8 mouse cellular contexts compared by ENCODE assay signal in the genomic region with DNA sequence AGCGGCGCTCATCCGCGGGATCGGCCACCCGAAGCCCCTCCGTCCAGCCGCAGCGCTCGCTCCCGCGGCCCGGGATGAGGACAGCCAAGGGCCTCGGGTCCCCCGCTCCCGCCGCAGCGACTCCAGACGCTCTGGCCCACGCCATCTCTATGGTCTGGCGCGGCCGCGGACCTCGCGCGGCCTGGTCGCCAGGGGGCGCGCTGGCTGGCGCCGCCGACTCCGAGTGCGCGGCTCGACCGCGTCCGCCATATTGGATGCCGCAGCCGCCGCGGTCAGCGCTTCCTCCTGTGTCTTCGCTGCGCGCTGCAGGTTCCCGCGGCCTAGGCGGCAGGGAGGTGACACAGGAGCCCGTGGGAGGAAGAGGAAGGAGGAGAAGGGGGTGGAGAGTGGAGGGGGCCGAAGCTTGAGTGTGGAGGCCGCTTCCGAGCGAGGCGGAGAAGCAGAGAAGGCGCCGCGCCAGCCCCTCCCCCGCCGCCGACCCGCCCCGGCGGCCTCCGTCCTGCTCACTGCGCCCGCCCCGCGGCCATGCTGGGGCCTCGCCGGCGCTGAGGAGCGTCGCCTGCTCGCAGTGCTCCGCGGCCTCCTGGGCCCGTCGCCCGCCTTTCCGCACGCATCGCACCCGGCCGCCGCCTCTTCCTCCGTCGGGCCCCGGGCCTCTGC. TPM values are rescaled to one million over a fixed set of nuclear protein-coding genes. Genes with fewer than 3 reads are reported as not detected.
DNase-seq lines count a peak whose midpoint lies in the region; ATAC-seq and TF ChIP-seq lines count a peak whose summit lies in the region.

A gene (plus strand): TSS at position 253 of the 660 bp plus-strand sequence.

- ATAC-seq in hindbrain, postnatal 0 days = peak; percentile 96

- no peaks in the 10 kb centered on the region for H3K27me3 ChIP-seq in hindbrain, postnatal 0 days (ENCODE audit: insufficient read depth, low read length)
- H3K27me3 ChIP-seq in megakaryocyte, embryonic 14.5 days (replicated peaks) = no peaks in the 10 kb centered on the region

- H3K9ac ChIP-seq in hindbrain, postnatal 0 days (replicated peaks; ENCODE audit: low read length) = peak within 1 kb of the TSS; percentile 96

- no peaks in the 10 kb centered on the region for H3K36me3 ChIP-seq in hindbrain, postnatal 0 days (ENCODE audit: insufficient read depth, low read length)
- H3K36me3 ChIP-seq in megakaryocyte, embryonic 14.5 days (replicated peaks; ENCODE audit: low read length) = peaks cover 27% of the 10 kb centered on the region

- DNase-seq in WW6 (ENCODE audit: low read depth, low spot score) = peak; percentile 55
- peak; percentile 90 to 97 for DNase-seq in cerebellum, postnatal 4 days (ENCODE audit: low spot score in 2 of 2)
- DNase-seq in gastrocnemius, adult 2 months = peak; percentile 95
- DNase-seq in hindbrain, postnatal 0 days (ENCODE audit: low spot score) = peak; percentile 95
- DNase-seq in left cerebral cortex, adult 8-10 months (ENCODE audit: low spot score in 2 of 2) = peak; percentile 82 to 86
- DNase-seq in right cerebral cortex, postnatal 10 days (ENCODE audit: low spot score in 2 of 2) = peak; percentile 93 to 94
- peak; percentile 96 for DNase-seq in urinary bladder, postnatal 25 days (ENCODE audit: low spot score)

- H3K4me2 ChIP-seq in hindbrain, postnatal 0 days (ENCODE audit: low read depth, low read length) = peak within 1 kb of the TSS; percentile 77

- intact Hi-C loops in gastrocnemius, adult 2 months (cut with DNase I) = loop anchor here (1.0 to 5.0 kb wide), 3 partner anchors 30 to 109 kb away; no protein-coding TSS in a partner anchor

- peaks cover 10% of the 10 kb centered on the region for H3K4me1 ChIP-seq in hindbrain, postnatal 0 days (ENCODE audit: insufficient read depth, low read length)
- H3K4me1 ChIP-seq in megakaryocyte, embryonic 14.5 days = peaks cover 28% of the 10 kb centered on the region

- H3K9me3 ChIP-seq in hindbrain, postnatal 0 days (ENCODE audit: low read length) = no peaks in the 10 kb centered on the region
- H3K9me3 ChIP-seq in megakaryocyte, embryonic 14.5 days = no peaks in the 10 kb centered on the region

- peak; percentile 87 for TF ChIP-seq CTCF in gastrocnemius, adult 2 months (IDR thresholded peaks at IDR 0.05)
- TF ChIP-seq CTCF in hindbrain, postnatal 0 days (IDR thresholded peaks at IDR 0.05; ENCODE audit: low read depth) = peak; percentile 30

- peak within 1 kb of the TSS; percentile 99 for H3K27ac ChIP-seq in gastrocnemius, adult 2 months
- peak within 1 kb of the TSS; percentile 98 for H3K27ac ChIP-seq in hindbrain, postnatal 0 days

- peak within 1 kb of the TSS; percentile 79 for H3K4me3 ChIP-seq in gastrocnemius, adult 2 months
- H3K4me3 ChIP-seq in hindbrain, postnatal 0 days (ENCODE audit: low read length) = peak within 1 kb of the TSS; percentile 99
- peak within 1 kb of the TSS; percentile 99 for H3K4me3 ChIP-seq in megakaryocyte, embryonic 14.5 days (replicated peaks)

- under 1% methylated on average over 65 of the region's 91 CpGs for WGBS in hindbrain, postnatal 0 days

RNA-seq across cellular contexts. Expression of the gene that starts here (rescaled TPM):
- 10 to 100 TPM; 22.6 to 25.2 TPM for total RNA-seq in gastrocnemius, adult 2 months (2021)
- 38.9 and 42.8 TPM in 2 replicates for total RNA-seq in hindbrain, postnatal 0 days (2014; rRNA removed)
- polyA plus RNA-seq in hindbrain, postnatal 0 days (2015; fragmentation: Nextera tagmentation; extraction: Ambion mirVana) = 15.1 and 15.6 TPM in 2 replicates
- total RNA-seq in left cerebral cortex, adult 8-10 months (2022) = 10 to 100 TPM; 57.1 to 64.2 (median 58.7) TPM
- polyA plus RNA-seq in megakaryocyte, embryonic 14.5 days (2012; ENCODE audit: insufficient read depth, low replicate concordance) = 3.9 and 4.5 TPM in 2 replicates

Comparison
In these comparisons a context has a peak if more than half of its experiments do, and no peak if none do; other contexts are left out.
1. Peak in every context shown above with its lines: DNase-seq, ATAC-seq, H3K4me3 ChIP-seq and H3K27ac ChIP-seq.